Mouse (Mus musculus): ENCODE measurements around the gene Braf. TPM values are rescaled to one million over a fixed set of nuclear protein-coding genes. Genes with fewer than 3 reads are reported as not detected.
"Not testable (repeated sequence)": the region's sequence is repeated elsewhere in the genome, so short reads cannot be mapped to it uniquely, and the experiment has no call there.

Gene Braf
- polyA plus RNA-seq, 1 experiment = 49.3 TPM

DNA sequence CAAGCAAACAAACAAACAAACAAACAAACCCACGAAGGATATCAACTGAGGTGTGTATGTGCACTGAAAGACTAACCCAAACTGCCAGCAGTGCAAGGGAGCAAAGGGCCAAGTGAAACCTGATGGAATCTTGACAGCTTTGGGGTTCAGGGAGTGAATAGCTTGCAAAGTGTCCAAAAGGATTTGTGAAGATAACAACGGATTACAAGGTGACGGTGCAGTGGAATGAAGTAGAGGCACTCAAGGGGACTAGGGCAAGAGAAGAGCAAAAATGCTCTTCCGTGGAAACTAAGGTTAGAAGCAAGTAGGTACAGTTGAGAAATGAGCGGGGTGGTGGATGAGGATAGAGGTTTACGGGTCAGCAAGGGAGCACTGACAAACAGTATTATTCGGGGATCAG, 1.2 kb downstream of the Braf start:
- peaks cover 9% of the 10 kb centered on the region; the same call in 1 of the 2 replicates for H3K4me1 ChIP-seq (ENCODE audit: control insufficient read depth, insufficient read depth, low read length)
- peak overlapping the region; percentile 99 for H3K4me3 ChIP-seq (ENCODE audit: insufficient read depth, low read length)
- H3K27ac ChIP-seq (ENCODE audit: insufficient read depth, low read length) = no peak overlapping the region
- no peak for TF ChIP-seq POLR2A (IDR thresholded peaks at IDR 0.05; ENCODE audit: low read depth, low read length)
- no peak for TF ChIP-seq CTCF (IDR thresholded peaks at IDR 0.05; ENCODE audit: borderline replicate concordance, insufficient read depth, low read length)

DNA sequence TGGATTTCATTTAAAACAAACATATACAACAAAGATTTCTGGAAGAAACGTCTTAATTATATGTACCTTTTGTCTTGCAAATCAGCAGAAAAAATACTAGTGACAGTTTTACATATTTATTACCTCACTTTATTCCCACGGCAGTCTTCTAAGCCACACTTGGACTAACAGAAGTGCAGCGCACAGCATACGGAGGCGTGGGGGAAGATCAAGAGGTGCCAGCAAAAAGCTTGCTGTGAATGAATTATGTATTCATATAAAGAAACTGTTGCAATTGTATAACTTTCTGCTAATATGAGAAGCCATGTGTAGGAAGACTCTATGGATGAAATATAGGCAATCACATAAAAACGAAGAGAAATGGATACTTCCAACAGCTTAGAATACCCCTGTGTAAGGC, 6.7 kb downstream of the Braf start:
- TF ChIP-seq CTCF (IDR thresholded peaks at IDR 0.05; ENCODE audit: borderline replicate concordance, insufficient read depth, low read length) = no peak
- no peak for TF ChIP-seq POLR2A (IDR thresholded peaks at IDR 0.05; ENCODE audit: low read depth, low read length)
- Histone ChIP-seq H3K4me1 (ENCODE audit: control insufficient read depth, insufficient read depth, low read length) (peaks cover 23% of the 10 kb centered on the region), H3K4me3 (ENCODE audit: insufficient read depth, low read length) (no peak overlapping the region), H3K27ac (ENCODE audit: insufficient read depth, low read length) (no peak overlapping the region)

DNA sequence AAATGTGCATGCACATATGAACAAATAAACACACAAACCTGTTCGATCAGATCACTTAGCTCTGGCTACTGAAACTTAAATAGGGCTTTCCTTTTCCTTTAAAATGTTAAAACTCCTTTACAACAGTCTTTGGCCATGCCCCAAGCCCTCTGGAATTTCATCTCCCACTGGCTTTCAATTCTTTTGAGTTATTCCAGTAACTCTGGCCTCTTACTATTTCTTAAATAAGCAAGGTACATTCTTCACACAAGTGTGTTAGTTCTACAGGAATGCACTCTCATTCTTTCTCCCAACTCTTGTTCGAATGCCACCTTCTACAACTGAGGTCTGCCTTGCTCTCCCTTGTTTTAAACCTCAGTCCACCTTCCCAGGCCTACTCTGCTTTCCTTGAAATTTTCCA, 8.2 kb downstream of the Braf start:
- TF ChIP-seq POLR2A (IDR thresholded peaks at IDR 0.05; ENCODE audit: low read depth, low read length) (peak; percentile 15; the same call in 1 of the 2 replicates), CTCF (IDR thresholded peaks at IDR 0.05; ENCODE audit: borderline replicate concordance, insufficient read depth, low read length) (no peak)
- peaks cover 18% of the 10 kb centered on the region for H3K4me1 ChIP-seq (ENCODE audit: control insufficient read depth, insufficient read depth, low read length)

DNA sequence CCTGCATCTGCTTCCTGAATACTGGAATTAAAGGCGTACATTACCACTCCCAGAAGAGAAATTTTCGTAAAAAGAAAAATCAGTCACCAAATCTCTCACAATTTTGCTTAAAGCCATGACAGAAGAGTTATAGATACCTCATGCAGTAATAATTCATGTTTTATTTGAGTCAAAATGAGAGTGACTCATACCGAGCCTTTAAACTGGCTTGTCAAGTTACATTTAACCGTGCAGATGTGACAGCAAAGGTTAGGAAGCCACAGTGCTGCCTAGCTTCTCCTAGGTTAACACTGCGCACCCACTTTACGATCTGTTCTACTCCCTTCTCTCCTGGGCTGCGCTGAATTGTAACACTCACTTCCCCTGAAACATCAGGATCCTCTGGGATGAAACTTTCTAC, 10.9 kb downstream of the Braf start:
- H3K4me1 ChIP-seq (ENCODE audit: control insufficient read depth, insufficient read depth, low read length) = peaks cover 16% of the 10 kb centered on the region
- no peak overlapping the region for H3K27ac ChIP-seq (ENCODE audit: insufficient read depth, low read length)
- H3K4me3 ChIP-seq (ENCODE audit: insufficient read depth, low read length) = no peak overlapping the region
- TF ChIP-seq CTCF (IDR thresholded peaks at IDR 0.05; ENCODE audit: borderline replicate concordance, insufficient read depth, low read length) (no peak), POLR2A (IDR thresholded peaks at IDR 0.05; ENCODE audit: low read depth, low read length) (no peak)

More for the DNA sequence above, 8.2 kb downstream of the Braf start:
- H3K4me3 ChIP-seq (ENCODE audit: insufficient read depth, low read length) = no peak overlapping the region
- peak overlapping the region; percentile 100 for H3K27ac ChIP-seq (ENCODE audit: insufficient read depth, low read length)

DNA sequence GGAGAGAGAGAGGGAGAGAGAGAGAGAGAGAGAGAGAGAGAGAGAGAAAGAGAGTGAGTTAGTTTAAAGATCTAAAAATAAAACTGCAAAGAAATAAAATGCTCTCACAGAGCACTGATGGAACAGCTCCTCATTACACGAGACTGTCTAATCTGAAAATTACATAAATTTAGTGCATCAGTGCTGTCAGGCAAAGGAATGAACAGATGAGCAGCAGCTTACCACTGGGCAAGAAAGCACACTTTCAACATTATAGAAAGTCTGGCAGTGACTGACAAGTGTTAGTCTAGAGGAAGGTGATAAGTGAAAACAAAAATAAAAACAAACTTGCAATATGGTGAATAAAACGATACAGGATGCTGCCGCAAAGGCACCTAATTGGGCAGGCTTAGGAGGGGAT, 11.9 kb downstream of the Braf start:
- no peak for TF ChIP-seq POLR2A (IDR thresholded peaks at IDR 0.05; ENCODE audit: low read depth, low read length)
- TF ChIP-seq CTCF (IDR thresholded peaks at IDR 0.05; ENCODE audit: borderline replicate concordance, insufficient read depth, low read length) = no peak
- Histone ChIP-seq H3K27ac (ENCODE audit: insufficient read depth, low read length) (no peak overlapping the region), H3K4me1 (ENCODE audit: control insufficient read depth, insufficient read depth, low read length) (peaks cover 16% of the 10 kb centered on the region), H3K4me3 (ENCODE audit: insufficient read depth, low read length) (no peak overlapping the region)

DNA sequence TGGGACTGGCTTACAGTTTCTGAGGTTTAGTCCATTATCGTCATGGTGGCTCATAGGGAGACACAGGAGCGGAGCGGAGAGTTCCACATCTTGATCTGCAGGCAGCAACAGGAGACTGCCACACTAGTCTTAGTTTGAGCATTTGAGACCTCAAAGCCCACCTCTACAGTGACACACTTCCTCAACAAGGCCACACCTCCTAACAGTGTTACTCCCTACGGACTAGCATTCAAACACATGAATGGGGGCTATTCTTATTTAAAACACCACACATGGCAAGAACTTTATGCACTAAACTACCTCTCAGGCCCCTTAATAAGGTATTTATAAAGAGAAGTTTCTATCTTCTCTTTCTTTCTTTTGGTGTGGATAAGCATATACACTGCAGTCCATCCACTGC, 19.6 kb downstream of the Braf start:
- H3K4me1 ChIP-seq (ENCODE audit: control insufficient read depth, insufficient read depth, low read length) = no peaks in the 10 kb centered on the region
- H3K4me3 ChIP-seq (ENCODE audit: insufficient read depth, low read length) = no peak overlapping the region
- TF ChIP-seq POLR2A (IDR thresholded peaks at IDR 0.05; ENCODE audit: low read depth, low read length) (no peak), CTCF (IDR thresholded peaks at IDR 0.05; ENCODE audit: borderline replicate concordance, insufficient read depth, low read length) (no peak)
- no peak overlapping the region for H3K27ac ChIP-seq (ENCODE audit: insufficient read depth, low read length)

DNA sequence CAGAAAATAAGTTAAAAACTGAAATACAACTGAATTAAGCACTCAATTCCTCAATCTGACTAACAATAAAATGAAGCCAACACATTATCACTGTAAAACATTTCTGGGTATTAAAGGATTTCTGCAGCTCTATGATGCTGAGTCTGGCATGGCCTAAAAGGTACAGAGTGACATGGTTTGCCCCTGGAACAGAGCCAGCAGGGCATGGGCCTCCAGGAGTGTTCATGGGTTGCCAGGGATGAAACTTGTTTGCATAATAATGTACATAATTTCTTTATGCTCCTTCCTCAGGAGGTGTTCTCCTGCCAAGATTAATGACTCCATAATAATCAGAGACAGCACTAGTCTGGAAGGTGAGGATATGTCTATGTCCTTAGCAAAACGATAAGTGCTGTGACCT, 32.1 kb downstream of the Braf start:
- H3K4me3 ChIP-seq (ENCODE audit: insufficient read depth, low read length) = no peak overlapping the region
- H3K27ac ChIP-seq (ENCODE audit: insufficient read depth, low read length) = no peak overlapping the region
- H3K4me1 ChIP-seq (ENCODE audit: control insufficient read depth, insufficient read depth, low read length) = 0 out of 2 replicates have a peak, but pooled peaks cover 2% of the 10 kb centered on the region
- TF ChIP-seq CTCF (IDR thresholded peaks at IDR 0.05; ENCODE audit: borderline replicate concordance, insufficient read depth, low read length) = no peak
- no peak for TF ChIP-seq POLR2A (IDR thresholded peaks at IDR 0.05; ENCODE audit: low read depth, low read length)

DNA sequence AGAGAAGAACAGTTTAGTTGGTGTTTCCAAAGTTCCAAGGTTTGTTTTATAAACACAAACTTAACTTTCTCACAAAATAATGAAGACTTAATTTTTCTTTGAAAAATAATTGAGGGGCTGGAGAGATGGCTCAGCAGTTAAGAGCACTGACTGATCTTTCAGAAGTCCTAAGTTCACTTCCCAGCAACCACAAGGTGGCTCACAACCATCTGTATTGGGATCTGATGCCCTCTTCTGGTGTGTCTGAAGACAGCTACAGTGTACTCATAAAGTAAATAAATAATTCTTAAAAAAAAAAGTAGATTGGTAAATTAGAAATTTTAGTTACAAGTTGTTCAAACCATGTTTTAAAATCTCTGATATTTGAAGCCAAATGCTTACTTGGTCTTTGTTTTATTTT, 38.4 kb downstream of the Braf start:
- not testable (repeated sequence) for H3K4me3 ChIP-seq (ENCODE audit: insufficient read depth, low read length); H3K4me1 ChIP-seq (ENCODE audit: control insufficient read depth, insufficient read depth, low read length); H3K27ac ChIP-seq (ENCODE audit: insufficient read depth, low read length)

DNA sequence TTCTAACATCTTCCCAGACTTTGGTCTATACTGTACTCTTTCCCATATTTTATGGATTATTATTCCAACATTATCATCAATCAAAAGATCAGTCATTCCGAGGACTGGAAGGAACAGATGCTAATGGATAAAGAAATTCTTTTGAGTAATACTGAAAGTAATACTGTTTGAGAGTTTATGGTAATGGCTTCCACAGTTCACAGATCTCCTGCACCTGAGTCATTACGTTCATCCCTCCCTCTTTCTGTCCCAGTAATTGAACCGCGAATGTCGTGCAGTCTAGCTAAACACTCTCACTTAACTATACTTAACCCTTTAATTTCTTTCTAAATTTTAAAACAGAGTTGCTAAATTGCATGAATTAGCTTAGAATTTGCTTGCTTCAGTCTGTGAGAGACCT, 43.5 kb downstream of the Braf start:
- Histone ChIP-seq H3K4me3 (ENCODE audit: insufficient read depth, low read length) (no peak overlapping the region), H3K4me1 (ENCODE audit: control insufficient read depth, insufficient read depth, low read length) (no peaks in the 10 kb centered on the region), H3K27ac (ENCODE audit: insufficient read depth, low read length) (no peak overlapping the region)
- TF ChIP-seq CTCF (IDR thresholded peaks at IDR 0.05; ENCODE audit: borderline replicate concordance, insufficient read depth, low read length) = no peak
- no peak for TF ChIP-seq POLR2A (IDR thresholded peaks at IDR 0.05; ENCODE audit: low read depth, low read length)

DNA sequence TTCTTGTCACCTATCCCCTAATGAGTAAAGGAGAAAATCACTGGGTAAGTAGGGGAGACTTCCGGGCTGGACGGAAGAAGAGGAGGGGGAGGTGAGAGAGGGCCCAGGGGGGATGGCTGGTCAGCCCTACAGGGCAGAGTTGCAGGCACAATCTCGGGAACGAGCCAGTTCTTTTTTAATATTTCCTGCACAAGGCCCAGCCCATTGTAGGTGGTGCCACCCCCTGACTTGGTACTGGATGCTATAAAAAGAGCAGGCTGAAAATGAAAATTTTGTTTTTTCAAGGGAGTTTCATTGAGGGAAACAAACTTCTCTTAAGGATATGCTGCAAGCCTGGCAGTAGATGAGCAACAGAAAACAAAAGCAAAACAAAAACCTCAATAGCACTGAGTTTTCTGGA, 44.7 kb downstream of the Braf start:
- no peak overlapping the region for H3K27ac ChIP-seq (ENCODE audit: insufficient read depth, low read length)
- H3K4me3 ChIP-seq (ENCODE audit: insufficient read depth, low read length) = no peak overlapping the region
- no peaks in the 10 kb centered on the region for H3K4me1 ChIP-seq (ENCODE audit: control insufficient read depth, insufficient read depth, low read length)
- no peak for TF ChIP-seq POLR2A (IDR thresholded peaks at IDR 0.05; ENCODE audit: low read depth, low read length)
- no peak for TF ChIP-seq CTCF (IDR thresholded peaks at IDR 0.05; ENCODE audit: borderline replicate concordance, insufficient read depth, low read length)

DNA sequence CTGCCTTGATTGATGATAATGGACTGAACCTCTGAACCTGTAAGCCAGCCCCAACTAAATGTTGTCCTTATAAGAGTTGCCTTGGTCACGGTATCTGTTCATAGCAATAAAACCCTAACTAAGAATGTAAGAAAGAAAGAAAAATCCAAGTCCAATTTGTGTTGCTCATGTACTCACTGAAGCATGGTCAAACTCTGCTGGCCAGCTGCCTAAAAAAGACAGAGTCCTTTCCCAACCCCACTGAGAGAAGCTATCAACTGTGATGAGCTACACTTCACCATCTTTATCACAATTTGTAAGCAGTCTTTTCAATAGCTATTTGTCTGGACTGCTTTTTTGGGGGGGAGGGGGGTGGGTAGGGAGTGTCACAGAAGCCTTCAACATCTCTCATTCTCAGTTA, 47.0 kb downstream of the Braf start:
- no peak overlapping the region for H3K27ac ChIP-seq (ENCODE audit: insufficient read depth, low read length)
- H3K4me3 ChIP-seq (ENCODE audit: insufficient read depth, low read length) = no peak overlapping the region
- H3K4me1 ChIP-seq (ENCODE audit: control insufficient read depth, insufficient read depth, low read length) = no peaks in the 10 kb centered on the region
- TF ChIP-seq POLR2A (IDR thresholded peaks at IDR 0.05; ENCODE audit: low read depth, low read length) = no peak
- TF ChIP-seq CTCF (IDR thresholded peaks at IDR 0.05; ENCODE audit: borderline replicate concordance, insufficient read depth, low read length) = no peak
